Mouse (Mus musculus) neural tube, embryonic 13.5 days (tissue): ENCODE data around the gene Cdk14. TPM values are rescaled to one million over a fixed set of nuclear protein-coding genes. Genes with fewer than 3 reads are reported as not detected.
A peak's percentile ranks its signal among the peaks of the same experiment; 100 is the strongest.

Experiments used
- ATAC-seq: fragments of 200-750 bp; cut with Nextera tagmentation; 2 replicates; pipeline ENCODE4 v1.8.0; 2017; ENCODE audit warnings: low read depth, mild to moderate bottlenecking, moderate TSS enrichment, moderate library complexity
- H3K27ac ChIP-seq: fragments of 300-500 bp; sonication (generic); replicated peaks from 2 replicates; pipeline ENCODE4 v1.5.1; 2015; ENCODE audit warnings: moderate library complexity, mild to moderate bottlenecking, inconsistent platforms
- H3K27me3 ChIP-seq: fragments of 300-500 bp; sonication (generic); 2 replicates; pipeline ENCODE4 v1.6.1; 2015; ENCODE audit warnings: mild to moderate bottlenecking, inconsistent platforms
- H3K36me3 ChIP-seq: fragments of 300-500 bp; sonication (generic); 2 replicates; pipeline ENCODE4 v1.6.1; 2015; ENCODE audit warnings: mild to moderate bottlenecking, inconsistent platforms
- H3K4me1 ChIP-seq: fragments of 300-500 bp; sonication (generic); replicated peaks from 2 replicates; pipeline ENCODE4 v1.6.1; 2015; ENCODE audit warnings: inconsistent platforms
- H3K4me2 ChIP-seq: fragments of 300-500 bp; sonication (generic); 2 replicates; pipeline ENCODE4 v1.6.1; 2015; ENCODE audit warnings: inconsistent platforms, mild to moderate bottlenecking, moderate library complexity
- H3K4me3 ChIP-seq: fragments of 300-500 bp; sonication (generic); 2 replicates; pipeline ENCODE4 v1.5.1; 2015; ENCODE audit warnings: mild to moderate bottlenecking, inconsistent platforms
- H3K9ac ChIP-seq: fragments of 300-500 bp; sonication (generic); 2 replicates; pipeline ENCODE4 v1.6.1; 2015; ENCODE audit warnings: moderate library complexity, mild to moderate bottlenecking, inconsistent platforms
- H3K9me3 ChIP-seq: fragments of 300-500 bp; sonication (generic); 2 replicates; pipeline ENCODE4 v1.6.1; 2016; ENCODE audit warnings: inconsistent platforms
- WGBS: fragments of 180-500 bp; shearing (Covaris S2); methylation state at CpG from one replicate; pipeline ENCODE4 v1.1.7; 2015; 5-methylcytosine and 5-hydroxymethylcytosine counted together
- polyA plus RNA-seq: library from polyadenylated mRNA; unstranded; fragments of >200 nt; fragmentation: Nextera tagmentation; extraction: Ambion mirVana; gene quantifications from 2 replicates; pipeline ENCODE4 v1.2.1, GENCODE M21; 2015

Gene Cdk14
- polyA plus RNA-seq, 1 experiment from 2014 or later: 27.0 TPM

DNA sequence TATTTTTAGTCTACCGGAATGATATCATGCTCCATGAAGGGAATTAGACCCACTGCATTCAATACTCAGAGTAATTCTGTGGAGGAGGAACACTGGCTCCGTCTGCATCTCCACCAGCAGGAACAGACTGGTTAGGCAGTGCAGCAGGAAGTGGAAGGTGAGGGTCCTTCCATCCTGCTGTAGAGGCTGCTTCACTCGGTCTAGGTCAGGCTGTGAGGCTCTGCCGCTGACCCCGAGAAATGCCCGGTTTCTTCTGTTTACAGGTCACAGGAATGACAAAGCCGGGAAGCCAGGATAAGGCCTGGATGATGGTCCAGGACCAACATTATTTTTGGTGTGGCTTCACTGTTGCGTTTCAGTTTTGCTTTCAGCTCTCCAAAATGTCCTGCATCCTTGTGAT lies 553.2 kb downstream of the Cdk14 start:
- 74% methylated on average over 8 of the region's 8 CpGs for WGBS
- H3K36me3 ChIP-seq: no peaks in the 10 kb centered on the region
- ATAC-seq: no peak
- H3K4me1 ChIP-seq: peaks cover 15% of the 10 kb centered on the region
- H3K9ac ChIP-seq: no peak overlapping the region
- H3K4me3 ChIP-seq: no peak overlapping the region
- H3K4me2 ChIP-seq: no peak overlapping the region
- H3K27me3 ChIP-seq: peaks cover 49% of the 10 kb centered on the region
- H3K9me3 ChIP-seq: no peaks in the 10 kb centered on the region
- no peak overlapping the region for H3K27ac ChIP-seq

DNA sequence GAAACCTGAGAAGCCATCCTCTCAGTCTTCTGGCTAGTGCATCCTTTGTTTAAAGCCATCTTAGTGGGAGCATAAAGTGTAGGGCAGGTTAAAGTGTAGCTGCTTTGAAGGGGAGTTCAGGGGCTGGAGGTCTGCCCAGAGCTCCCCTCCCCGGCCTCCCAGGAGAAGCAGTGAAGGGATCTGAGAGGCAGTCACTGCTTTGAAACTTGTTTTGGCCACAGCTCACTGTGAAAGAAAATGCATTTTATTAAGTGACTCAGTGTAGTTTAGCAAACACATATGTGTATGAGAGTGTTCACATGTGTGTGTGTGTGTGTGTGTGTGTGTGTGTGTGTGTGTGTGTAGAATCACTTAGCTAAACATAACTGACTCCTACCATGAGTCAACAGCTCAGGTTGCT lies 554.0 kb downstream of the Cdk14 start:
- ATAC-seq: no peak
- peaks cover 55% of the 10 kb centered on the region for H3K27me3 ChIP-seq
- peaks cover 20% of the 10 kb centered on the region for H3K4me1 ChIP-seq
- no peak overlapping the region for H3K27ac ChIP-seq
- H3K4me2 ChIP-seq: no peak overlapping the region
- whole genome bisulfite sequencing: 50% methylated on average over 1 of the region's 1 CpGs
- H3K9ac ChIP-seq: no peak overlapping the region
- no peaks in the 10 kb centered on the region for H3K36me3 ChIP-seq
- no peak overlapping the region for H3K4me3 ChIP-seq
- no peaks in the 10 kb centered on the region for H3K9me3 ChIP-seq

DNA sequence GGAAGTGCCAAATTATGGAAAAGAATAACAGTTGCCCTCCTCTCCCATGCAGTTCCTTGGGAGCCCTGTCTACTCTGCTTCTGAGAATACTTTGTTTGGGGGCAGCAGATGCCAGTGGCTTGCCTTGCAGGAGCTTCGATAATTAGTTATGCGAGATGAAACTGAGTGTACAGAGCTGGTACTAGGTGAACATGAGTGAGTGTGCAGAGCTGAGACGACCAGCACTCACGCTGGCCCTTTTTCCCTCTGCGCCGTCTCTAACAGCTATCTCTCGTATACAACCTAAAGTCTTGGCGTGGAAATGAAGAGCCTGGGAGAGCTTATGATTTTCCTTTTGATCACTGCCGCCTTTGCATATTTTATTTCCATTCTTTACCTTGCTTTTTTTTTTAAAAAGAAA lies 558.5 kb downstream of the Cdk14 start:
- H3K36me3 ChIP-seq: no peaks in the 10 kb centered on the region
- H3K4me2 ChIP-seq: no peak overlapping the region
- WGBS: 89% methylated on average over 9 of the region's 9 CpGs
- no peaks in the 10 kb centered on the region for H3K9me3 ChIP-seq
- H3K4me1 ChIP-seq: peaks cover 17% of the 10 kb centered on the region
- no peak overlapping the region for H3K9ac ChIP-seq
- peaks cover 60% of the 10 kb centered on the region for H3K27me3 ChIP-seq
- no peak overlapping the region for H3K27ac ChIP-seq
- no peak for ATAC-seq
- no peak overlapping the region for H3K4me3 ChIP-seq

DNA sequence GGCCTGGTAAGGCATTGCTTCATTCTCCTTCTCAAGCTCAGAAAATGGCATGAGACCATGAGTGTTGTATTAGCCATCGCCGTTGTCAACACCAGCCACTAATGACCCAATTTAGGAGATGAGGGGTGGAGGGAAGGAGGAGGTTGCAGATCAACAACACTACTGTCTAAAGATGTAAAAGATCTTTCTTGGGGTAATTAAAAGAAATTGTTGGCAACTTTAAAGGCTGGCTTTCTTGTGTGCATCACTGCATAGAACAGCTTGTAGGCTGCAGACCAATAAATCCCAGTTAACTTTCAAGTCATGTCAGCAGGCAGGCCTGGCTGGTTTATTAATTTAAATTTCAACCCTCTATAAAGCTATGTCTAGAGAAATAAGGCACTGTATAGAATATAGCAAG lies 559.0 kb downstream of the Cdk14 start:
- Histone ChIP-seq H3K9ac (no peak overlapping the region), H3K4me3 (no peak overlapping the region), H3K9me3 (no peaks in the 10 kb centered on the region), H3K4me1 (peaks cover 17% of the 10 kb centered on the region), H3K4me2 (no peak overlapping the region), H3K27ac (no peak overlapping the region), H3K27me3 (peaks cover 62% of the 10 kb centered on the region), H3K36me3 (no peaks in the 10 kb centered on the region)
- 73% methylated on average over 2 of the region's 2 CpGs for WGBS
- no peak for ATAC-seq

DNA sequence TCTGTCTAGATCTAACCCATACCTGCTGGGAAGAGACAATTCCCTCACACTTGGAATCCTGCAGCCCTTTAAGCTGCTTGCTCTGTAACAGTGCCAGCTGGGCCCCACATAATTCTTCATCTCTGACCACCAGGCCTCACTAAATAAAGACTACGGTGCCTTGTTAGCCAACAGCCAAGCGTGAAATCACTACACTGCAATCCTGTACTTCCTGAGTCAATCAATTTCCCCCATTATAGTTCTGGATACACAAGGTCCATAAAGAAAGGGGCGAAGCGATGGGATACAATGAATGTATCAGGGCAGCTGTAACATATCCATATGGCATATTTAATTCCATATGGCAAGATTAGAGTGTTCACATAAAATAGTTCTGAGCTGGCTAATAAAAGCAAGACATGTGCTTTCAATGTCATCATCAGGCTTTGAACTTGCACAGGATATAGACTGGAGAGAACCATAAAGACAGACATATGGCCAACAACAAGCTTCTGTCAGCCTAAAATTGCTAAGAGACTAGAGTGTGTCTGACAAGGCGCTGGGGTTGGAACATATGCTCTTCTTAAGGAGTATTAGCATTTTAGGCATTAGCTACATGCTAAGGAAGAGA lies 562.0 kb downstream of the Cdk14 start:
- no peak overlapping the region for H3K27ac ChIP-seq
- peak; percentile 72 for ATAC-seq
- no peak overlapping the region for H3K4me2 ChIP-seq
- H3K9ac ChIP-seq: no peak overlapping the region
- peaks cover 53% of the 10 kb centered on the region for H3K27me3 ChIP-seq
- H3K9me3 ChIP-seq: no peaks in the 10 kb centered on the region
- H3K36me3 ChIP-seq: no peaks in the 10 kb centered on the region
- H3K4me1 ChIP-seq: peaks cover 17% of the 10 kb centered on the region
- no peak overlapping the region for H3K4me3 ChIP-seq
- WGBS: 22% methylated on average over 5 of the region's 5 CpGs

DNA sequence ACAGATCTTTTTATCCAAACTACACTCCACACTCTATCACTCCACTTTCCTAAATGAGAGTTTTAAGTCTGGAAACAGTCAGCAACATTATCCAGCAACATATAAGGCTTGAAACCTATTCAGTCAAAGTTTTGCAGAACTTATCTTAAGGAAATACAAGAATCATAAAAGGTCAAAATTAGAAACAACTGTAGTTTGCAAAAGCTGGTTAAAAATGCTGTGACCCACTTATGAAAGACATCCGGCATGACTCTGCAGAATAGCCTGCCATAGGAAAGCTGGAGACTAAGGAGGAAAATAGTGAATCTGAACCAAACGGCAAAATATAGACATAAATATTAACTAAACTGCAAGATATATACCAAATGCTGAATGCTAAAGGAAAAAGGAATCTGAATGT lies 566.6 kb downstream of the Cdk14 start:
- Histone ChIP-seq H3K4me2 (no peak overlapping the region), H3K9ac (no peak overlapping the region), H3K4me1 (peaks cover 13% of the 10 kb centered on the region), H3K9me3 (no peaks in the 10 kb centered on the region), H3K4me3 (no peak overlapping the region), H3K27ac (no peak overlapping the region), H3K27me3 (peaks cover 38% of the 10 kb centered on the region), H3K36me3 (no peaks in the 10 kb centered on the region)
- no peak for ATAC-seq
- WGBS: 95% methylated on average over 2 of the region's 2 CpGs

DNA sequence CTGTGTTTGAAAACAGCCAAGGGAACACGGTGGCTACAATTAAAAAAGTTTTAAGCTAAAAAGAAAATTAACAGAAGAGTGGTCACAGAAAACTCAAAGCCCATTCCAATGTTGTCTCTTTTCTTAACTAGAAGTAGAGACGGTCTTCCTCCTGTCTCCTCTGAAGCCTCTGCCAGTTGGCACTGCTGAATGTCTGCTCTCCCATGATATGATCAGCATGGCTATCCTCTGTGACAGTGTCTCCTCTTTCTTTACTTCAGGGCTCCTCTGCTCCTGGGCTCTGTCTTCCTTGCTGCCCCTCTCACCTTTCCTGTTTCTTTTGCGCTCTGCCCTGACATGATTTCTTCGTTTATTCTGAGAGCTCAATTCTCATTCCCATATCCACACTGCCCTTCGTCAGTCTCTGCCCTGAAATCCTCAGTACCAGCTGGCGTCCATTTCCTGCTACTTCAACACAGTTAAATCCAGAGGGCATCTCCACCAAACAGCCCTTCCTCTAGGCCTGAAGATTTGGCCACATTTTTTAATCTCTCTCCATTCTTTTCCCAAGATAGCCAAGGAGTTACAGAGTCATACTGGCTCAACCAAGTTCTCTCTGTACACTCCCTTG lies 567.3 kb downstream of the Cdk14 start:
- 86% methylated on average over 6 of the region's 6 CpGs for WGBS
- H3K27me3 ChIP-seq: peaks cover 38% of the 10 kb centered on the region
- H3K4me1 ChIP-seq: peaks cover 6% of the 10 kb centered on the region
- no peak for ATAC-seq
- H3K4me3 ChIP-seq: no peak overlapping the region
- H3K9me3 ChIP-seq: no peaks in the 10 kb centered on the region
- no peak overlapping the region for H3K27ac ChIP-seq
- H3K9ac ChIP-seq: no peak overlapping the region
- H3K4me2 ChIP-seq: no peak overlapping the region
- H3K36me3 ChIP-seq: no peaks in the 10 kb centered on the region

DNA sequence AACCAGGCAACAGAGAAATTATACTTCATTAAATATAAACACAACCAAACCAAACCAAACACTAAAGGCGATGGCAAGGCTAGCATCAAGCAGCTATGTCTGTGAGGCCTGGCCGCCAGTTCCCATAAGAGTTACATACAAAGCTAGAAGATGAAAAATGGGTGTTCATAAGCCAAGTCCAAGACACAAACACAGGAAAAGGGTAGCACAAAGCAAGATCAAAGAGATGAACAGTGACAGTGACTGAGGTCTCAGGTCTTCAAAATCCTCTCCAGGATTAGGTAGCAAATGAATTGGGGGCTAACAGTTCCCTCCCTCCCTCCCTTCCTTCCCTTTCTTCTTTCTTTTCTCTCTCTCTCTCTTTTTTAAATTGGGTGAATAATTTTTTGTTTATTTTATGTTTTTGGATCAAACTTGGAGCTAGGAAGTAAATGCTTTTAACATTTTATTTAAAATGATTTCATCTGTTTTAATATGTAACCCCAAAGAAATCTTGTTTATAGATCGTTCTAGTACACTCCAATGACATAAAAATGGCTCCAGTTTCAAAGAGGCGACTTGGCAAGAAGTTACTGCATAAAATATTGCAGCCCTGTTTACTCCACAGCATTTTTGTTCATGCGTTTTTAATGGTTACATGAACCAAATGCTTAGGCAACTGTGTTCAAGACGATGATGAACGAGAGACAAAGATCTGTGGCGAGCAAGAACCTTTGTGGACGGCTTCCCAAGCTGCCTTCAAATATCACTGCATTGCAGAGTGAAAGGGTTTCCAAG lies 568.0 kb downstream of the Cdk14 start:
- ATAC-seq: no peak
- Histone ChIP-seq H3K9me3 (no peaks in the 10 kb centered on the region), H3K36me3 (no peaks in the 10 kb centered on the region), H3K9ac (no peak overlapping the region), H3K4me2 (no peak overlapping the region), H3K4me1 (0 out of 2 replicates have a peak, but pooled peaks cover 5% of the 10 kb centered on the region), H3K27me3 (peaks cover 38% of the 10 kb centered on the region), H3K27ac (no peak overlapping the region), H3K4me3 (no peak overlapping the region)
- WGBS: 83% methylated on average over 9 of the region's 9 CpGs

DNA sequence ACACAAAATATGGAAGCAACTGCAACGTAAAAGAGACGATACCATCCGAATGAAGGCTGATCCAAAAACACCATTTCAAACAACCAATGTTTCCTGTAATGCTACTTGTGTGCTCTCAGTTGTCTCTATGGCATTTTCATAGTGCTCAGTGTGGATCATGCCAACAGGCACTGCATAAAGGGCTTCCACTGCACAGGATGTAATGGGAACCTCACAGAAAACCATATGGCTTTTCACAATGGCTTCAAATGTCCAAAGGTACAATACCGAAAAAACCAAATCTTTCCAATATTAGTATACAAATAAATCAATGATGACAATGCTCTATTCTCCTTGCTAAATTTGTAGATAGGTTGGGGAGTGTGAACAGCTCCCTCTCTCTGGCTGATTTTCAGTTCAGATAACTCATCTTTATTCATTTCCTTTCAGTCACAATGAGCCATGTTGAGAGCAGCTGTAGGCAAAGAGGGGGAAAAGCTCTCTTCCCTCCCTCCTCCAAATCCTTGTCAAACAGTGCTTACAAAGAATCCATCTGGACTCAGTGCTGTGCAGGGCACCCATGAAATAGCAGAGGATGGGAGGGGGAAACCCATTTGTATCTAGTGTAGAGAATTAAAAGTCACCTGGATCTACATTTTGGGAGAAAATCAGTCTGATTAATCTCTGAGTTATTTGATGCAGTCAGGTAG lies 568.7 kb downstream of the Cdk14 start:
- H3K4me3 ChIP-seq: no peak overlapping the region
- WGBS: 89% methylated on average over 4 of the region's 4 CpGs

DNA sequence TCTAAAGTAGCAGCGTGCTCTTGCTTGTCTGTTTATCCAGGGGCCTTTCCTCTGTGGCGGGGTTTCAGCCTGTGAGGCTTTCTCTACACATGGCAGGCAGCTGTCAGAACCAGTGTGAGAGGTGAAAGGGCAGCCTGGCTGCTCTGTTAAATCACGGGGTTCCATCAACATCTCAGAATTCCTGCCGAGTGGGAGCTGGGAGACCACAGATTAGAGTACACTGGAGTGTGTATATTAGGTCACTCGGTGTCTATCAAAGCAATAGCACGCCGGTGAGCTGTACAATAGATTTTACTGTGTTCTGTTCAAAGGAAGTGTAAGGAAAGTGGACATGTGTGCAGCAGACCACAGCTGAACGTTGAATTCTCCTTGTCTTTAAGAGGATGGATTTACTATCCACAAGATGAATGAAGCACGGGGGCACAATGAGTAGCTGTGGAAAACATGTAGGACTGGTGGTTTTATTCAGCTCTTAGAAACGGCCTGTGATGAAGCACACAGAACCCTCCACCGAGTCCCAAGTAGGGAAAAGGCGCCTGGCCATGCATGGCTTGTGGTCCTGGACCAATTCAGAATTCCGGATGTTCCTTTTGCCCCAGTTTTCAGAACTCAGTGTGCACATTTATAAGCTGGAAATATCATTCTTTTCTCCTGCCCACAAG lies 585.2 kb downstream of the Cdk14 start:
- ATAC-seq: peak; percentile 84
- H3K9ac ChIP-seq: no peak overlapping the region
- no peak overlapping the region for H3K4me3 ChIP-seq
- H3K27me3 ChIP-seq: peaks cover 66% of the 10 kb centered on the region
- H3K4me1 ChIP-seq: peaks cover 16% of the 10 kb centered on the region
- no peaks in the 10 kb centered on the region for H3K9me3 ChIP-seq
- H3K36me3 ChIP-seq: no peaks in the 10 kb centered on the region
- WGBS: 12% methylated on average over 13 of the region's 13 CpGs
- H3K4me2 ChIP-seq: no peak overlapping the region
- H3K27ac ChIP-seq: peak overlapping the region; percentile 19; the same call in 1 of the 2 replicates

More for the DNA sequence above, 568.7 kb downstream of the Cdk14 start:
- H3K27ac ChIP-seq: no peak overlapping the region
- H3K36me3 ChIP-seq: no peaks in the 10 kb centered on the region
- H3K9me3 ChIP-seq: no peaks in the 10 kb centered on the region
- no peak overlapping the region for H3K4me2 ChIP-seq
- peaks cover 34% of the 10 kb centered on the region for H3K27me3 ChIP-seq
- peak; percentile 19; the same call in 1 of the 2 replicates for ATAC-seq
- H3K9ac ChIP-seq: no peak overlapping the region
- 0 out of 2 replicates have a peak, but pooled peaks cover 5% of the 10 kb centered on the region for H3K4me1 ChIP-seq

DNA sequence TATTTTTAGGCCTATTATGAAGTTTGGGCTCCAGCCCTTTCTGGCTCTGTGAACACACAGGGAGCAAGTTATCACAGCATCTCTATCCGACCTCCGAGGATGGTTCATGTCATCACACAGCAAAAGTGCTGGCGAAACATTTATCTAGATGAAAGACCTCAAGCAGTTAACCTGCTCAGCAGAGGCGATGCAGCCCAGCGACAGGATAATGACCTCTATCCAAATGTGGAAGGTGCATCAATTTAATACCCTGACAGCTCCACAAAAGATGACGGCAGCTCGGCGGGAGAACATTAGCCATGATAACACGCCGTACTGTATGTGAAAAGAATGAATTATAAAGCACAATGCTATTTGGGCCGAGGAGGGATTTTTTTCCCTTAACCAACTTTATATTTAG lies 586.2 kb downstream of the Cdk14 start:
- peak overlapping the region; percentile 30 for H3K4me2 ChIP-seq
- no peak overlapping the region for H3K9ac ChIP-seq
- peaks cover 16% of the 10 kb centered on the region for H3K4me1 ChIP-seq
- no peaks in the 10 kb centered on the region for H3K9me3 ChIP-seq
- H3K27ac ChIP-seq: no peak overlapping the region
- ATAC-seq: no peak
- H3K4me3 ChIP-seq: no peak overlapping the region
- no peaks in the 10 kb centered on the region for H3K36me3 ChIP-seq
- H3K27me3 ChIP-seq: peaks cover 63% of the 10 kb centered on the region
- 12% methylated on average over 11 of the region's 11 CpGs for WGBS
